Mouse (Mus musculus): ENCODE measurements around the gene Myzap.
A peak's percentile ranks its signal among the peaks of the same experiment; 100 is the strongest.

The Myzap gene

GRCm38 (mm10) chr9:71582771-71583170 lies 9.4 kb downstream of the Myzap start:
- no peak for DNase-seq (ENCODE audit: low read depth, low spot score)
- no peaks in the 10 kb centered on the region; the same call in 1 of the 2 replicates for H3K36me3 ChIP-seq (ENCODE audit: control insufficient read depth, insufficient read depth, low read length, poor library complexity, severe bottlenecking)
- no peaks in the 10 kb centered on the region for H3K27me3 ChIP-seq (ENCODE audit: control insufficient read depth, insufficient read depth, low read length, poor library complexity, severe bottlenecking)

- DNase-seq (ENCODE audit: low read depth, low spot score) = no peak
- Histone ChIP-seq H3K36me3 (ENCODE audit: control insufficient read depth, insufficient read depth, low read length, poor library complexity, severe bottlenecking) (no peaks in the 10 kb centered on the region), H3K27me3 (ENCODE audit: control insufficient read depth, insufficient read depth, low read length, poor library complexity, severe bottlenecking) (no peaks in the 10 kb centered on the region)
These were observed 13.1 kb downstream of the Myzap start for GRCm38 (mm10) chr9:71578896-71579564.

- Histone ChIP-seq H3K27me3 (ENCODE audit: control insufficient read depth, insufficient read depth, low read length, poor library complexity, severe bottlenecking) (no peaks in the 10 kb centered on the region), H3K36me3 (ENCODE audit: control insufficient read depth, insufficient read depth, low read length, poor library complexity, severe bottlenecking) (no peaks in the 10 kb centered on the region)
- DNase-seq (ENCODE audit: low read depth, low spot score) = no peak
These were observed 17.7 kb downstream of the Myzap start for GRCm38 (mm10) chr9:71574440-71574839.

- DNase-seq (ENCODE audit: low read depth, low spot score) = no peak
- no peaks in the 10 kb centered on the region for H3K27me3 ChIP-seq (ENCODE audit: control insufficient read depth, insufficient read depth, low read length, poor library complexity, severe bottlenecking)
- H3K36me3 ChIP-seq (ENCODE audit: control insufficient read depth, insufficient read depth, low read length, poor library complexity, severe bottlenecking) = no peaks in the 10 kb centered on the region
These were observed 18.3 kb downstream of the Myzap start for GRCm38 (mm10) chr9:71573771-71574340.

- DNase-seq (ENCODE audit: low read depth, low spot score) = no peak
- Histone ChIP-seq H3K36me3 (ENCODE audit: control insufficient read depth, insufficient read depth, low read length, poor library complexity, severe bottlenecking) (no peaks in the 10 kb centered on the region), H3K27me3 (ENCODE audit: control insufficient read depth, insufficient read depth, low read length, poor library complexity, severe bottlenecking) (no peaks in the 10 kb centered on the region)
These were observed 21.0 kb downstream of the Myzap start for GRCm38 (mm10) chr9:71571150-71571633.

GRCm38 (mm10) chr9:71570170-71570569 lies 22.0 kb downstream of the Myzap start:
- no peak for DNase-seq (ENCODE audit: low read depth, low spot score)
- no peaks in the 10 kb centered on the region for H3K36me3 ChIP-seq (ENCODE audit: control insufficient read depth, insufficient read depth, low read length, poor library complexity, severe bottlenecking)
- H3K27me3 ChIP-seq (ENCODE audit: control insufficient read depth, insufficient read depth, low read length, poor library complexity, severe bottlenecking) = no peaks in the 10 kb centered on the region

GRCm38 (mm10) chr9:71568323-71568942 lies 23.7 kb downstream of the Myzap start:
- Histone ChIP-seq H3K27me3 (ENCODE audit: control insufficient read depth, insufficient read depth, low read length, poor library complexity, severe bottlenecking) (no peaks in the 10 kb centered on the region), H3K36me3 (ENCODE audit: control insufficient read depth, insufficient read depth, low read length, poor library complexity, severe bottlenecking) (no peaks in the 10 kb centered on the region)
- DNase-seq (ENCODE audit: low read depth, low spot score) = no peak

GRCm38 (mm10) chr9:71567391-71567790 lies 24.8 kb downstream of the Myzap start:
- DNase-seq (ENCODE audit: low read depth, low spot score) = no peak
- Histone ChIP-seq H3K27me3 (ENCODE audit: control insufficient read depth, insufficient read depth, low read length, poor library complexity, severe bottlenecking) (no peaks in the 10 kb centered on the region), H3K36me3 (ENCODE audit: control insufficient read depth, insufficient read depth, low read length, poor library complexity, severe bottlenecking) (no peaks in the 10 kb centered on the region)

GRCm38 (mm10) chr9:71566763-71567162 lies 25.4 kb downstream of the Myzap start:
- no peaks in the 10 kb centered on the region; the same call in 1 of the 2 replicates for H3K36me3 ChIP-seq (ENCODE audit: control insufficient read depth, insufficient read depth, low read length, poor library complexity, severe bottlenecking)
- no peak for DNase-seq (ENCODE audit: low read depth, low spot score)
- H3K27me3 ChIP-seq (ENCODE audit: control insufficient read depth, insufficient read depth, low read length, poor library complexity, severe bottlenecking) = no peaks in the 10 kb centered on the region

- Histone ChIP-seq H3K36me3 (ENCODE audit: control insufficient read depth, insufficient read depth, low read length, poor library complexity, severe bottlenecking) (no peaks in the 10 kb centered on the region; the same call in none of the 2 replicates), H3K27me3 (ENCODE audit: control insufficient read depth, insufficient read depth, low read length, poor library complexity, severe bottlenecking) (no peaks in the 10 kb centered on the region)
- DNase-seq (ENCODE audit: low read depth, low spot score) = no peak
These were observed 34.4 kb downstream of the Myzap start for GRCm38 (mm10) chr9:71557737-71558136.

- no peaks in the 10 kb centered on the region; the same call in 1 of the 2 replicates for H3K36me3 ChIP-seq (ENCODE audit: control insufficient read depth, insufficient read depth, low read length, poor library complexity, severe bottlenecking)
- H3K27me3 ChIP-seq (ENCODE audit: control insufficient read depth, insufficient read depth, low read length, poor library complexity, severe bottlenecking) = no peaks in the 10 kb centered on the region
- DNase-seq (ENCODE audit: low read depth, low spot score) = no peak
These were observed 38.2 kb downstream of the Myzap start for GRCm38 (mm10) chr9:71554001-71554400.

GRCm38 (mm10) chr9:71550176-71550575 lies 42.0 kb downstream of the Myzap start:
- no peak for DNase-seq (ENCODE audit: low read depth, low spot score)
- Histone ChIP-seq H3K36me3 (ENCODE audit: control insufficient read depth, insufficient read depth, low read length, poor library complexity, severe bottlenecking) (no peaks in the 10 kb centered on the region; the same call in 1 of the 2 replicates), H3K27me3 (ENCODE audit: control insufficient read depth, insufficient read depth, low read length, poor library complexity, severe bottlenecking) (no peaks in the 10 kb centered on the region)

- DNase-seq (ENCODE audit: low read depth, low spot score) = peak; percentile 58
- Histone ChIP-seq H3K36me3 (ENCODE audit: control insufficient read depth, insufficient read depth, low read length, poor library complexity, severe bottlenecking) (no peaks in the 10 kb centered on the region), H3K27me3 (ENCODE audit: control insufficient read depth, insufficient read depth, low read length, poor library complexity, severe bottlenecking) (no peaks in the 10 kb centered on the region)
These were observed 44.4 kb downstream of the Myzap start for GRCm38 (mm10) chr9:71547704-71548275.

- DNase-seq (ENCODE audit: low read depth, low spot score) = no peak
- Histone ChIP-seq H3K36me3 (ENCODE audit: control insufficient read depth, insufficient read depth, low read length, poor library complexity, severe bottlenecking) (no peaks in the 10 kb centered on the region), H3K27me3 (ENCODE audit: control insufficient read depth, insufficient read depth, low read length, poor library complexity, severe bottlenecking) (no peaks in the 10 kb centered on the region)
These were observed 47.3 kb downstream of the Myzap start for GRCm38 (mm10) chr9:71544831-71545230.
